Mouse (Mus musculus) stomach, adult 2 months (tissue): ENCODE results near the gene Fam131a. TPM values are rescaled to one million over a fixed set of nuclear protein-coding genes. Genes with fewer than 3 reads are reported as not detected.

Experiments used
- polyA plus RNA-seq: library from polyadenylated mRNA; depleted of rRNA; stranded (reverse); fragments of >200 nt; gene quantifications from 2 replicates; pipeline ENCODE4 v1.2.3, GENCODE M21; 2012; rRNA removed

Fam131a gene
- polyA plus RNA-seq: 4.4 and 8.1 TPM in 2 replicates

GRCm38 (mm10) chr16:20693111-20693701, at the start of gene Fam131a:
Fam131a (plus strand) TSS chr16:20693241.

GRCm38 (mm10) chr16:20651076-20651946, 41.7 kb upstream of the Fam131a start, which contains the start of gene Psmd2:
Psmd2 (plus strand) TSS chr16:20651652.

GRCm38 (mm10) chr16:20668013-20668412, 25.0 kb upstream of the Fam131a start, which contains the start of gene Eif4g1:
Eif4g1 (plus strand) TSS chr16:20668313.

GRCm38 (mm10) chr16:20717181-20717977, 24.3 kb downstream of the Fam131a start, which contains the start of the genes Polr2h and Clcn2:
Polr2h (plus strand) TSS chr16:20717665.
Clcn2 (minus strand) TSS chr16:20717746.

GRCm38 (mm10) chr16:20732925-20733730, 40.1 kb downstream of the Fam131a start, which contains the start of gene Chrd:
Chrd (plus strand) TSS chr16:20733127.

GRCm38 (mm10) chr16:20733731-20734730, 41.0 kb downstream of the Fam131a start, which contains the start of gene Thpo:
Thpo (minus strand) TSS chr16:20734511.

Other genes with a start within 250 kb of the Fam131a start
- gene Eif2b5, start 194.4 kb upstream of the Fam131a start, polyA plus RNA-seq: 9.7 and 10.6 TPM in 2 replicates
- 19.6 and 25.7 TPM in 2 replicates for gene Dvl3, start 176.3 kb upstream of the Fam131a start, polyA plus RNA-seq
- 164 and 178 TPM in 2 replicates for gene Ap2m1, start 157.8 kb upstream of the Fam131a start, polyA plus RNA-seq
- gene Abcf3, start 144.7 kb upstream of the Fam131a start, polyA plus RNA-seq: 9.7 and 15.9 TPM in 2 replicates
- gene Vwa5b2, start 103.8 kb upstream of the Fam131a start, polyA plus RNA-seq: 5.4 and 6.0 TPM in 2 replicates
- gene Eef1akmt4, start 81.6 kb upstream of the Fam131a start, polyA plus RNA-seq: 9.2 and 10.2 TPM in 2 replicates
- 0.11 TPM in 1 of 2 replicates, not detected in the other for gene Gm49333, start 81.6 kb upstream of the Fam131a start, polyA plus RNA-seq
- 18.0 and 20.6 TPM in 2 replicates for gene Alg3, start 81.5 kb upstream of the Fam131a start, polyA plus RNA-seq
- 5.6 and 9.2 TPM in 2 replicates for gene Camk2n2, start 72.0 kb upstream of the Fam131a start, polyA plus RNA-seq
- gene Ece2, start 63.4 kb upstream of the Fam131a start, polyA plus RNA-seq: 0.17 and 1.1 TPM in 2 replicates
- 19.8 and 23.2 TPM in 2 replicates for gene Psmd2, start 41.6 kb upstream of the Fam131a start, polyA plus RNA-seq
- 180 and 189 TPM in 2 replicates for gene Eif4g1, start 24.9 kb upstream of the Fam131a start, polyA plus RNA-seq
- 2.1 and 3.3 TPM in 2 replicates for gene Polr2h, start 24.4 kb downstream of the Fam131a start, polyA plus RNA-seq
- gene Clcn2, start 24.5 kb downstream of the Fam131a start, polyA plus RNA-seq: 40.6 and 44.8 TPM in 2 replicates
- gene Chrd, start 39.9 kb downstream of the Fam131a start, polyA plus RNA-seq: 4.4 TPM in 2 replicates
- gene Thpo, start 41.3 kb downstream of the Fam131a start, polyA plus RNA-seq: 1.5 and 1.6 TPM in 2 replicates